Mouse (Mus musculus) forebrain, embryonic 15.5 days (tissue): ENCODE results near the gene Madcam1. TPM values are rescaled to one million over a fixed set of nuclear protein-coding genes. Genes with fewer than 3 reads are reported as not detected.
A peak's percentile ranks its signal among the peaks of the same experiment; 100 is the strongest.

ENCODE experiments used
- ATAC-seq: fragments of 200-750 bp; cut with Nextera tagmentation; replicated peaks from 2 replicates; pipeline ENCODE4 v1.8.0; 2017; ENCODE audit warnings: mild to moderate bottlenecking, moderate TSS enrichment, moderate library complexity
- H3K27ac ChIP-seq: fragments of 300-500 bp; sonication (generic); replicated peaks from 2 replicates; pipeline ENCODE4 v1.5.1; 2015; ENCODE audit warnings: mild to moderate bottlenecking, inconsistent platforms
- H3K27me3 ChIP-seq: fragments of 300-500 bp; sonication (generic); 2 replicates; pipeline ENCODE4 v1.6.1; 2015; ENCODE audit warnings: inconsistent platforms
- H3K36me3 ChIP-seq: fragments of 300-500 bp; sonication (generic); 2 replicates; pipeline ENCODE4 v1.6.1; 2015; ENCODE audit warnings: mild to moderate bottlenecking, inconsistent platforms
- H3K4me1 ChIP-seq: fragments of 300-500 bp; sonication (generic); 2 replicates; pipeline ENCODE4 v1.6.1; 2015; ENCODE audit warnings: inconsistent platforms
- H3K4me2 ChIP-seq: fragments of 300-500 bp; sonication (generic); replicated peaks from 2 replicates; pipeline ENCODE4 v1.6.1; 2015; ENCODE audit warnings: mild to moderate bottlenecking, inconsistent platforms
- H3K4me3 ChIP-seq: fragments of 300-500 bp; sonication (generic); 2 replicates; pipeline ENCODE4 v1.5.1; 2015; ENCODE audit warnings: mild to moderate bottlenecking, inconsistent platforms
- H3K9ac ChIP-seq: fragments of 300-500 bp; sonication (generic); replicated peaks from 2 replicates; pipeline ENCODE4 v1.6.1; 2015; ENCODE audit warnings: mild to moderate bottlenecking, inconsistent platforms
- H3K9me3 ChIP-seq: fragments of 300-500 bp; sonication (generic); 2 replicates; pipeline ENCODE4 v1.6.1; 2016; ENCODE audit warnings: inconsistent platforms
- WGBS: fragments of 180-500 bp; shearing (Covaris S2); methylation state at CpG from one replicate; pipeline ENCODE4 v1.1.7; 2015; ENCODE audit warnings: mixed read lengths; 5-methylcytosine and 5-hydroxymethylcytosine counted together
- polyA plus RNA-seq: library from polyadenylated mRNA; unstranded; fragments of >200 nt; fragmentation: Nextera tagmentation; extraction: Ambion mirVana; gene quantifications from 2 replicates; pipeline ENCODE4 v1.2.1, GENCODE M21; 2015

Gene Madcam1
- polyA plus RNA-seq, 1 experiment from 2014 or later, result 0.95 TPM

DNA sequence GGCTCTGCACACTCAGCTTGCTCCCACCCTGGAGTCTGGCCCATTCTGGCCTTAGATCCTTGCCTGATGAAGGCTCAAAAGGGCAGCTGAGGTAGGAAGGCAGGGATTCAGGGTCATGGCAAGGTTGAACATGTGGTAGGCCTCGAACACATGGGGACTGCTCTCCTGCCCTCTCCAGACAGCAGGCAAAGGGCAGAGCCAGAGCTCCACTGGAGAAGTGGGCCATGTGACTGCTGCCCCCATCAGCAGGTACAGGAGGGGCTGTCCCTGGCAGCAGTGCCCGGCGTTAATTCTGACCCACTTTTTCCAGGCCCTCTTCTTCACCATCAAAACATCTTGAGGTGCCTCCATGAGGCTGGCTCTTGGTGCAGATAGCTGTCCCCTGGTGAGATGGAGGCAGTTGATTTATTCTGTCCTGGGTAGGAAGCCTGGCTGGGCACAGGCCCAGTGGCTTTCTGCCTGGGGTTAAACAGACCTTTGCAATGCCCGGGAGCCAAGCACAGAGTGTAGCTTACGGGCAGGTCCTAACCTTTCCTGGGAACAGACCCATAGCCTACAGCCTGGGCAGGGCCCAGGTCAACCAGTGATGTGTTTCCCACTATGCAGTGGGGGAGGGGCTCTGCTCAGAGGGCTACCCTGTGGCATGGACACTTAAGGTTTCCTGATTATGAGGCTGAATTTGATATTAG is 42.2 kb downstream of the Madcam1 start:
- Histone ChIP-seq H3K4me2 (peak overlapping the region; percentile 91; the same call in 1 of the 2 replicates), H3K4me3 (peak overlapping the region; percentile 89; the same call in 1 of the 2 replicates), H3K27me3 (no peaks in the 10 kb centered on the region), H3K9ac (peak overlapping the region; percentile 89), H3K4me1 (peaks cover 36% of the 10 kb centered on the region), H3K36me3 (peaks cover 31% of the 10 kb centered on the region), H3K9me3 (no peaks in the 10 kb centered on the region), H3K27ac (no peak overlapping the region)
- WGBS, result 80% methylated on average over 5 of the region's 5 CpGs
- ATAC-seq, result no peak

DNA sequence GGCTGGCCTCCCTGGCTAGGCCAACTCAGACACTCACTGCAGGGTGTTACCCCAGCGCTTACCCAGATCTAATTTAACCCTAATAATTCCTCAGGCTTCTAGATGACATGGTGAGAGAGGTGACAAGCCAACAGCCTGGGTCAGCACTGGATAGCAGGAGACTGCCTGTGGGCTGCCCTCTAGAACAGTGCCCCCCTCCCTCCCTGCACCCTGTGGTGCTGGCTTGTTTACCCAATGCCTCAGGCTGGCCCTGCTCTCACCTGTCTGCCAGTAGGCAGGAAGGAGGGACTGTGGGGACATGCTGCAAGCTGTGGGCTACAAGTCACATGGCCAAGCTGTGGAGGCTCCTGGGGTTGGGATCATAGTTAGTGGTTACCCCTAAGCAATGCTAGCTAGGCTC is 42.8 kb downstream of the Madcam1 start:
- H3K9me3 ChIP-seq, result no peaks in the 10 kb centered on the region
- no peak overlapping the region for H3K27ac ChIP-seq
- H3K4me1 ChIP-seq, result peaks cover 36% of the 10 kb centered on the region
- 83% methylated on average over 1 of the region's 1 CpGs for WGBS
- no peak overlapping the region for H3K4me2 ChIP-seq
- H3K36me3 ChIP-seq, result peaks cover 37% of the 10 kb centered on the region
- 0 out of 2 replicates have a peak overlapping the region, but pooled peaks have one; percentile 7 for H3K9ac ChIP-seq
- no peaks in the 10 kb centered on the region for H3K27me3 ChIP-seq
- H3K4me3 ChIP-seq, result no peak overlapping the region
- ATAC-seq, result no peak

DNA sequence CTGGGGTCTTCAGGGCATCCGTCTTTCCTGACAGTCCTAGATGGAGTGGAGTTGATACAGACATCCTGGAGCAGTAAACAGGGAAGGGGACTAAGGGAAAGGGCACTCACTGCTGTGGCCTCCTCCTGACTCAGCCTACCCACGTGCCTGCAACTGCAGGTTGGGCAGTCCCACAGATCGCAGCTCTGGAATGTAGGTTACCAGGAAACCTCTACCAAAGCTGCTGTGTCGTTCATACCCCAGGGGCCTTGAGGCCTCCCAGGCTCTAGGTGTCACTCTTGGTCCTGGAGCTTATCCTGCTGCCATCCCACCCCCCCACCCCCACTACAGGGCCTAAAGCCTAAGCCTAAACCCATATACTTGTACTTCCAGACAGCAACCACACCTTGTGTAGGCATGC is 43.4 kb downstream of the Madcam1 start:
- ATAC-seq, result no peak
- no peak overlapping the region for H3K9ac ChIP-seq
- H3K4me2 ChIP-seq, result no peak overlapping the region
- H3K27me3 ChIP-seq, result no peaks in the 10 kb centered on the region
- H3K4me3 ChIP-seq, result no peak overlapping the region
- H3K27ac ChIP-seq, result no peak overlapping the region
- peaks cover 37% of the 10 kb centered on the region for H3K36me3 ChIP-seq
- WGBS, result 76% methylated on average over 4 of the region's 4 CpGs
- no peaks in the 10 kb centered on the region for H3K9me3 ChIP-seq
- peaks cover 36% of the 10 kb centered on the region for H3K4me1 ChIP-seq

DNA sequence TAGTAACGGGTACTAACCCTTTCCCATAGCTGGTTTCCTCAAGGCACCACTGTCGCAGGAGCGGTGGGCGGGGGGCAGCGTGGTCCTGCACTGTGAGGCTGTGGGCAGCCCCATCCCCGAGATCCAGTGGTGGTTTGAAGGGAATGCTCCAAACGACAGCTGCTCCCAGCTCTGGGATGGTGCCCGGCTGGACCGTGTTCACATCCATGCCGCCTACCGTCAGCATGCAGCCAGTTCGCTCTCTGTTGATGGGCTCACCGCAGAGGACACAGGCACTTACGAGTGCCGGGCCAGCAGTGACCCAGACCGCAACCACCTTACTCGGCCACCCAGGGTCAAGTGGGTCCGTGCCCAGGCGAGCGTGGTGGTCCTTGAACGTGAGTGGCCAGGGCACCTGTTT is 44.3 kb downstream of the Madcam1 start:
- ATAC-seq, result no peak
- Histone ChIP-seq H3K27ac (no peak overlapping the region), H3K27me3 (no peaks in the 10 kb centered on the region), H3K36me3 (peaks cover 37% of the 10 kb centered on the region), H3K4me3 (no peak overlapping the region), H3K9ac (no peak overlapping the region), H3K4me2 (no peak overlapping the region), H3K4me1 (peaks cover 34% of the 10 kb centered on the region), H3K9me3 (no peaks in the 10 kb centered on the region)
- WGBS, result 92% methylated on average over 21 of the region's 21 CpGs

DNA sequence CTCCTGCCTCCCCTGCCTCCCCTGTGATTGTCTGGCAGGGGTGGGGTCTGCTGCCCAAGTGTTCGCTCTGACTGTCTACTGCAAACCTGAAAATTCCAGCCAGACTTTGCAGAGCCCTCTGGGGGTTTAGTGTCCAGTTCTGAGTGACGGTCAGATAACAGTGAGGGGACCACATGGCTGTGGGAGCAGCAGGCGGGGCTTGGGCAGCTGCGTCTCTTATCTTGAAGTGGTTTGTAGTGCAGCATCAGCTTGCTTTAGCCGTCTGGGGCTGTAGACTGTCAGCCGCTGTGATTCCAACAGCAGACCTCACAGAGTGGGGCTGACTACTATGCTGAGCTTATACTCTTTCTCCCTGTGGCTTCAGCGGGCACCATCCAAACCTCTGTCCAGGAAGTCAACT is 44.9 kb downstream of the Madcam1 start:
- no peak for ATAC-seq
- H3K9ac ChIP-seq, result no peak overlapping the region
- 84% methylated on average over 7 of the region's 7 CpGs for WGBS

DNA sequence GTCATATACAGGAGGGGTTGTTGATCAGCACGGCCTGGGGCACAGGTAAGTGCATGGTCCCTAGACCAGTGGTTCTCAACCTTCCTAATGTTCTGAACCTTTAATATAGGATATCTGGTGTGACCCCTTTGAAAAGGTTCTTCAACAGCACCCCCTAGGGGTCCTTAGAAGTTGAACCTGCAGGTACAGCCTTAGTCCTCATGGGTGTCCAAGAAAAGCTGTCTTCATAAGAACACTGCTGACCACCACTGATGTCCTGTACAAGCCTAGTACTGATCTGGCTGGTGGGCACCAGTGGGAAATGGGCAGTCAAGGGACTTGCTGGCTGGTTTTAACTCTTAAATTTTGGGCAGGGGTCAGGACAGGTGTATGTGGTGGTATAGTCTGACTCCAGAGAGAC is 47.7 kb downstream of the Madcam1 start:
- no peak overlapping the region for H3K4me3 ChIP-seq
- H3K36me3 ChIP-seq, result peaks cover 37% of the 10 kb centered on the region
- no peaks in the 10 kb centered on the region for H3K9me3 ChIP-seq
- H3K9ac ChIP-seq, result no peak overlapping the region
- H3K4me2 ChIP-seq, result no peak overlapping the region
- H3K27me3 ChIP-seq, result peaks cover 17% of the 10 kb centered on the region
- 94% methylated on average over 1 of the region's 1 CpGs for WGBS
- no peak overlapping the region for H3K27ac ChIP-seq
- no peak for ATAC-seq
- H3K4me1 ChIP-seq, result peaks cover 19% of the 10 kb centered on the region

More for the DNA sequence above, 44.9 kb downstream of the Madcam1 start:
- no peaks in the 10 kb centered on the region for H3K27me3 ChIP-seq
- no peak overlapping the region for H3K4me2 ChIP-seq
- H3K36me3 ChIP-seq, result peaks cover 37% of the 10 kb centered on the region
- no peak overlapping the region for H3K4me3 ChIP-seq
- no peaks in the 10 kb centered on the region for H3K9me3 ChIP-seq
- peaks cover 34% of the 10 kb centered on the region for H3K4me1 ChIP-seq
- H3K27ac ChIP-seq, result no peak overlapping the region

DNA sequence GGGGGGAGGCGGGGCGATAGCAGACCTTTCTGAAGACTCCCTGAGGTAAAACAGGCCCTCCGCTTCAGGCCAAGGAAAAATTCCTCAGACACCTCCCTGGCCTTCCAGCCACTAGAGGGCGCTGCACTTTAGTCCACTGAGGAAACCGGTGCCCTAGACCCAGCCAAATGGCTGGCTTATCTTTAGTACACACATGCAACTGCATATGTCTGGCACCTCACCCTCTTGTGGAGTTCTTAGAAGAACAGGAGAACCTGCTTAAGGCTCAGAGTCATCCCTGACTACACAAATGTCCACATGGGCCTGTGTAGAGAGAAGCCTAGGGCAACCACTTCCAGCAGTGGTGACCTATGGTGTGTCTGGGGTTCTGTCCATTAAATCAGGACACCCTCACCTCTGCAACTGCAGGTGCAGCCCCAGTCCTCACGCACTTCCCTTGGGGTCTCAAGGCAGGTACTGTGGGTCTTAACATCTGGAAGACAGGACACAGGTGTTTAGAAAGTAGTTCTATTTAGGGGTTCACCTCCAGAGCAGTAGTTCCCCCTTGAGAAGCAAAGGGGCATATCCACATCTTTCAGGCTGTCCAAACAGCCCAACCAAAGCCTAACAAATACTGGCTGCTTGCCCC is 48.3 kb downstream of the Madcam1 start:
- H3K4me1 ChIP-seq, result peaks cover 19% of the 10 kb centered on the region
- H3K9ac ChIP-seq, result no peak overlapping the region
- H3K4me2 ChIP-seq, result no peak overlapping the region
- 14% methylated on average over 4 of the region's 6 CpGs for WGBS
- H3K4me3 ChIP-seq, result no peak overlapping the region
- H3K27ac ChIP-seq, result no peak overlapping the region
- peaks cover 37% of the 10 kb centered on the region for H3K36me3 ChIP-seq
- no peak; the same call in 1 of the 2 replicates for ATAC-seq
- H3K27me3 ChIP-seq, result peaks cover 23% of the 10 kb centered on the region
- H3K9me3 ChIP-seq, result no peaks in the 10 kb centered on the region

DNA sequence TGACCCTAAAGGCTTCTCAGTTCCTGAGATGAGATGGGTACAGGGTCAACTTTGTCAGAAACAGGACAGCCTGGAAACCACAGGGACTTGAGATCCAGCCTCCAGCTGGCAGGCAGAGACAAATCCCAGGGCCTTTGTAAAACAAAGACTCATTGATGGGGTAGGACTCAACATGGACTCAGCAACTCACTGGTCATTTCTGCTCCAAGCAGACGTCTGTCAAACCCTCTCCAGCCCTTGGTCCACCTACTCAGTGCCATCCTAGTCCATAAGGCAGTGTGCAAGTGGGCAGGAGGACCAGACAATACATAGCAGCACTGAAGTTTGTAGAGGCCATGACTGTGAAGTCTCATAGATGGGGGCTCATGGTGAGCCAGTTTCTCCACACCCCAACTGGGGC is 48.8 kb downstream of the Madcam1 start:
- peaks cover 37% of the 10 kb centered on the region for H3K36me3 ChIP-seq
- ATAC-seq, result no peak
- peaks cover 19% of the 10 kb centered on the region for H3K4me1 ChIP-seq
- no peak overlapping the region for H3K9ac ChIP-seq
- no peak overlapping the region for H3K27ac ChIP-seq
- no peak overlapping the region for H3K4me3 ChIP-seq
- 41% methylated on average over 1 of the region's 1 CpGs for WGBS
- no peak overlapping the region for H3K4me2 ChIP-seq
- no peaks in the 10 kb centered on the region for H3K9me3 ChIP-seq
- H3K27me3 ChIP-seq, result peaks cover 28% of the 10 kb centered on the region

DNA sequence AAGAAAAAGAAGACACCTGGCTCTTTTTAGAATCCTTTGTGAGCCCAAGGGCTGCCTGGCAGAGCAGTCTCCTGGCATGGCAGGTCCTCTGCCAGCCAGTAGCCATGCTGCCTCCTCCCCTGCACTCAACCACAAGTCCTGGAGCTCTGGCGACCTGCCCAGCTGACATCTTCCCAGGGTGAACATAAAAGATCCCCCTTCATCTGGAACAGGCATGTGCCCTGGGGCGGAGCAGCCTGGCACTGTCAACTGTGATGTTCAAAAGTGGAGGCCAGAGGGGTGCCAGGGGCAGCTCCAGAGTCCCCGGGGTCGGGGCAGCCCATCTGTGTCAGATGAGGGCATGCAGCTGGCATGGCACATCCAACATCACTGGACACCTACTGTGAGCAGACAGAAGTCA is 50.6 kb downstream of the Madcam1 start:
- Histone ChIP-seq H3K9me3 (no peaks in the 10 kb centered on the region), H3K27me3 (peaks cover 40% of the 10 kb centered on the region), H3K4me3 (no peak overlapping the region), H3K9ac (no peak overlapping the region), H3K4me1 (peaks cover 19% of the 10 kb centered on the region), H3K4me2 (no peak overlapping the region), H3K36me3 (peaks cover 22% of the 10 kb centered on the region), H3K27ac (no peak overlapping the region)
- 65% methylated on average over 4 of the region's 4 CpGs for WGBS
- ATAC-seq, result no peak

DNA sequence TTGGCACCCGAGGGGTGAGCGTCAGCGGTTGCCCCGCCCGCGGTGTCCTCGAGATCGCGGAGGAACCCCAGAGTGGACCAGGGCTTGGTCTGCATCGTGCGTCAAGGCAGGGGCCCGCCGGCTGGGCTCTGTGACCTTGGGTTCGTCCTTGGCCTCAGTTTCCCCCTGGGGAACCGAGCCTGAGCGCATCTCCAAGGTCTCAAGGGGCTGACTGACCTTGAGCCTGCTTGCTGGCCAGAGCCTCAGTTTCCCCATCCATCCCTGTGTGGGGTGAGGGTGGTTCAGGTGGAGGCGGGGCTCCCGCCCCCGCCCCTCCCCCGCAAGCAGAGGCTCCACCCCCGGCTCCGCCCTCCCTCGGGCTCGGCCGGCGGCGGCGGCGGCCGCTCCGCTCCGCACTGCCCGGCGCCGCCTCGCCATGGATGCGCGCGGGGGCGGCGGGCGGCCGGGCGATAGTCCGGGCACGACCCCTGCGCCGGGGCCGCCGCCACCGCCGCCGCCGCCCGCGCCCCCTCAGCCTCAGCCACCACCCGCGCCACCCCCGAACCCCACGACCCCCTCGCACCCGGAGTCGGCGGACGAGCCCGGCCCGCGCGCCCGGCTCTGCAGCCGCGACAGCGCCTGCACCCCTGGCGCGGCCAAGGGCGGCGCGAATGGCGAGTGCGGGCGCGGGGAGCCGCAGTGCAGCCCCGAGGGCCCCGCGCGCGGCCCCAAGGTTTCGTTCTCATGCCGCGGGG is 52.1 kb downstream of the Madcam1 start, which contains the start of gene Hcn2:
Gene Hcn2, plus strand, starts transcription at position 381 of the 734 bp plus-strand sequence.
- Histone ChIP-seq H3K4me3 (peak within 1 kb of the TSS; percentile 66), H3K27ac (no peak within 1 kb of the TSS), H3K4me1 (peaks cover 19% of the 10 kb centered on the region), H3K36me3 (peaks cover 7% of the 10 kb centered on the region), H3K9ac (peak within 1 kb of the TSS; percentile 62), H3K27me3 (peaks cover 40% of the 10 kb centered on the region), H3K9me3 (no peaks in the 10 kb centered on the region), H3K4me2 (peak within 1 kb of the TSS; percentile 96)
- ATAC-seq, result peak; percentile 57
- 2% methylated on average over 41 of the region's 91 CpGs for WGBS

DNA sequence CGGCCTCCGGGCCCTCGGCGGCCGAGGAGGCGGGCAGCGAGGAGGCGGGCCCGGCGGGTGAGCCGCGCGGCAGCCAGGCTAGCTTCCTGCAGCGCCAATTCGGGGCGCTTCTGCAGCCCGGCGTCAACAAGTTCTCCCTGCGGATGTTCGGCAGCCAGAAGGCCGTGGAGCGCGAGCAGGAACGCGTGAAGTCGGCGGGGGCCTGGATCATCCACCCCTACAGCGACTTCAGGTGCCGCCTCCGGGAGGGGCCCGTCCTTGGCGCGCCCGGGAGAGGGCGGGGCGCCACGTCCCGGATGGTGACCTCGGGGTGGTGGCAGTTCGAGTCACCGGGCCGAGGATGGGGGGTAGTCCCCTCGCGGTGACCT is 52.6 kb downstream of the Madcam1 start:
- Histone ChIP-seq H3K9me3 (no peaks in the 10 kb centered on the region), H3K9ac (peak overlapping the region; percentile 62), H3K4me3 (peak overlapping the region; percentile 66), H3K36me3 (peaks cover 2% of the 10 kb centered on the region), H3K27ac (no peak overlapping the region), H3K27me3 (peaks cover 40% of the 10 kb centered on the region), H3K4me1 (peaks cover 19% of the 10 kb centered on the region), H3K4me2 (peak overlapping the region; percentile 96)
- peak; percentile 8; the same call in 1 of the 2 replicates for ATAC-seq
- under 1% methylated on average over 40 of the region's 44 CpGs for WGBS
